Mouse (Mus musculus) intestine, postnatal 0 days (tissue): ENCODE measurements around the gene Ulk4. TPM values are rescaled to one million over a fixed set of nuclear protein-coding genes. Genes with fewer than 3 reads are reported as not detected.

Source experiments
- ATAC-seq: fragments of 200-750 bp; cut with Nextera tagmentation; 2 replicates; pipeline ENCODE4 v1.8.0; 2017; ENCODE audit warnings: mild to moderate bottlenecking, moderate TSS enrichment, moderate library complexity
- H3K27ac ChIP-seq: fragments of 300-500 bp; sonication (generic); 2 replicates; pipeline ENCODE4 v1.5.1; 2014; ENCODE audit warnings: mild to moderate bottlenecking, low read depth, low read length, moderate library complexity
- H3K27me3 ChIP-seq: fragments of 300-500 bp; sonication (generic); replicated peaks from 2 replicates; pipeline ENCODE4 v1.6.1; 2014; ENCODE audit warnings: low read length, mixed read lengths; ENCODE audit not compliant: control insufficient read depth, insufficient read depth
- H3K36me3 ChIP-seq: fragments of 300-500 bp; sonication (generic); 2 replicates; pipeline ENCODE4 v1.6.1; 2014; ENCODE audit warnings: mild to moderate bottlenecking, moderate library complexity; ENCODE audit not compliant: control insufficient read depth, insufficient read depth
- H3K4me1 ChIP-seq: fragments of 300-500 bp; sonication (generic); replicated peaks from 2 replicates; pipeline ENCODE4 v1.6.1; 2014; ENCODE audit warnings: antibody characterized with exemption, low read length, mixed read lengths; ENCODE audit not compliant: control insufficient read depth, insufficient read depth
- H3K4me2 ChIP-seq: fragments of 300-500 bp; sonication (generic); replicated peaks from 2 replicates; pipeline ENCODE4 v1.6.1; 2014; ENCODE audit warnings: low read depth, mild to moderate bottlenecking, moderate library complexity
- H3K4me3 ChIP-seq: fragments of 300-500 bp; sonication (generic); 2 replicates; pipeline ENCODE4 v1.5.1; 2014; ENCODE audit warnings: low read depth, low read length
- H3K9ac ChIP-seq: fragments of 300-500 bp; sonication (generic); 2 replicates; pipeline ENCODE4 v1.6.1; 2014; ENCODE audit warnings: mild to moderate bottlenecking, low read depth, low read length
- H3K9me3 ChIP-seq: fragments of 300-500 bp; sonication (generic); 2 replicates; pipeline ENCODE4 v1.6.1; 2016; ENCODE audit warnings: mixed run types; ENCODE audit not compliant: control insufficient read depth
- CTCF ChIP-seq: sonication (generic); IDR thresholded peaks from 2 replicates; pipeline ENCODE4 v1.5.1; 2016; ENCODE audit warnings: low read depth, mild to moderate bottlenecking, control low read depth, antibody characterized with exemption, moderate library complexity
- WGBS: fragments of 180-500 bp; shearing (Covaris S2); extraction: QIAGEN DNeasy Blood & Tissue Kit; methylation state at CpG from one replicate; pipeline ENCODE4 v1.1.7; 2014; 5-methylcytosine and 5-hydroxymethylcytosine counted together
- polyA plus RNA-seq: library from polyadenylated mRNA; unstranded; fragments of >200 nt; fragmentation: Nextera tagmentation; extraction: Ambion mirVana; gene quantifications from 2 replicates; pipeline ENCODE4 v1.2.1, GENCODE M21; 2015

Ulk4 gene
- polyA plus RNA-seq, 1 experiment from 2014 or later = 111 TPM

GRCm38 (mm10) chr9:120994223-120995155 is 282.5 kb downstream of the Ulk4 start:
- no peak for TF ChIP-seq CTCF
- Histone ChIP-seq H3K27ac (no peak overlapping the region), H3K4me2 (no peak overlapping the region), H3K9me3 (no peaks in the 10 kb centered on the region), H3K27me3 (no peaks in the 10 kb centered on the region), H3K9ac (no peak overlapping the region), H3K4me1 (no peaks in the 10 kb centered on the region), H3K36me3 (no peaks in the 10 kb centered on the region), H3K4me3 (no peak overlapping the region)
- ATAC-seq = no peak
- 78% methylated on average over 15 of the region's 15 CpGs for WGBS

GRCm38 (mm10) chr9:120993004-120993403 is 284.0 kb downstream of the Ulk4 start:
- Histone ChIP-seq H3K9me3 (no peaks in the 10 kb centered on the region), H3K9ac (no peak overlapping the region), H3K4me2 (no peak overlapping the region), H3K4me1 (0 out of 2 replicates have a peak, but pooled peaks cover 3% of the 10 kb centered on the region), H3K27me3 (no peaks in the 10 kb centered on the region), H3K4me3 (no peak overlapping the region), H3K36me3 (no peaks in the 10 kb centered on the region), H3K27ac (no peak overlapping the region)
- TF ChIP-seq CTCF = no peak
- no peak for ATAC-seq
- WGBS = 84% methylated on average over 10 of the region's 10 CpGs

GRCm38 (mm10) chr9:120991801-120992200 is 285.2 kb downstream of the Ulk4 start:
- Histone ChIP-seq H3K27ac (no peak overlapping the region), H3K9me3 (no peaks in the 10 kb centered on the region), H3K4me3 (no peak overlapping the region), H3K9ac (no peak overlapping the region), H3K27me3 (no peaks in the 10 kb centered on the region), H3K4me1 (0 out of 2 replicates have a peak, but pooled peaks cover 3% of the 10 kb centered on the region), H3K36me3 (no peaks in the 10 kb centered on the region), H3K4me2 (no peak overlapping the region)
- no peak for TF ChIP-seq CTCF
- WGBS = 78% methylated on average over 2 of the region's 2 CpGs
- no peak for ATAC-seq

- Histone ChIP-seq H3K4me1 (peaks cover 12% of the 10 kb centered on the region), H3K27ac (no peak overlapping the region), H3K36me3 (no peaks in the 10 kb centered on the region; the same call in 1 of the 2 replicates), H3K9me3 (no peaks in the 10 kb centered on the region), H3K9ac (no peak overlapping the region), H3K4me3 (no peak overlapping the region), H3K27me3 (no peaks in the 10 kb centered on the region), H3K4me2 (no peak overlapping the region)
- 67% methylated on average over 15 of the region's 15 CpGs for WGBS
- ATAC-seq = no peak
- TF ChIP-seq CTCF = no peak
Measured at GRCm38 (mm10) chr9:120989806-120990700, 286.9 kb downstream of the Ulk4 start.

- H3K27ac ChIP-seq = no peak overlapping the region
- no peaks in the 10 kb centered on the region for H3K9me3 ChIP-seq
- no peaks in the 10 kb centered on the region for H3K27me3 ChIP-seq
- H3K4me3 ChIP-seq = no peak overlapping the region
- no peak for TF ChIP-seq CTCF
- H3K9ac ChIP-seq = no peak overlapping the region
- no peak overlapping the region for H3K4me2 ChIP-seq
- peaks cover 12% of the 10 kb centered on the region for H3K4me1 ChIP-seq
- no peak for ATAC-seq
- no peaks in the 10 kb centered on the region; the same call in 1 of the 2 replicates for H3K36me3 ChIP-seq
- 43% methylated on average over 9 of the region's 9 CpGs for WGBS
Measured at GRCm38 (mm10) chr9:120988088-120988487, 288.9 kb downstream of the Ulk4 start.

- no peaks in the 10 kb centered on the region; the same call in 1 of the 2 replicates for H3K36me3 ChIP-seq
- H3K4me3 ChIP-seq = no peak overlapping the region
- ATAC-seq = no peak
- TF ChIP-seq CTCF = no peak
- WGBS = 66% methylated on average over 4 of the region's 4 CpGs
- no peak overlapping the region for H3K9ac ChIP-seq
- H3K27me3 ChIP-seq = no peaks in the 10 kb centered on the region
- H3K4me2 ChIP-seq = no peak overlapping the region
- H3K27ac ChIP-seq = no peak overlapping the region
- peaks cover 12% of the 10 kb centered on the region for H3K4me1 ChIP-seq
- no peaks in the 10 kb centered on the region for H3K9me3 ChIP-seq
Measured at GRCm38 (mm10) chr9:120986994-120987393, 290.0 kb downstream of the Ulk4 start.
